Mouse (Mus musculus) 3T3-L1 (cell line): Measurements from ENCODE around the gene Prpf38b.
A peak's percentile ranks its signal among the peaks of the same experiment; 100 is the strongest.

ENCODE experiments used
- DNase-seq: peaks from one replicate; pipeline ENCODE4 v3.0.0-alpha.2; 2015; ENCODE audit warnings: low read depth, low spot score

Gene Prpf38b

DNA sequence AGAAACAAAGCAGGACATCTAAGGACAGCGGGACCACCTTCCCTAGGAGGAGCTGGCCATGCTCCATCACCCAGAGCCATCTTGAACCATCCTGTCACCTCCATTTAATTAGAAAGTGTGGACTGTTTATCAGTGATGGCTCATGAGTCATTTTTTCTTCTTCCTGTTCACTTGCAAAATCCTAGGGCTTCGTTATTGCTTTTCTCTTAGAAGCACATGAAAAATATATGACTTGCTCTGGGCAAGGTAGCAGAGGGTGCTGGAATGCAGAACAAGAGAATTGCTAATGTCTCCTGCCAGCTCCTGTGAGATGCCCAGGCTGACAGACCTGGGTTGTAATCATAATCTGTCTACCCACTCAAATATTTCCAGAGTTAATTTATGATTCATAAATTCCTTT lies 50.7 kb downstream of the Prpf38b start:
- DNase-seq, result peak; percentile 62

DNA sequence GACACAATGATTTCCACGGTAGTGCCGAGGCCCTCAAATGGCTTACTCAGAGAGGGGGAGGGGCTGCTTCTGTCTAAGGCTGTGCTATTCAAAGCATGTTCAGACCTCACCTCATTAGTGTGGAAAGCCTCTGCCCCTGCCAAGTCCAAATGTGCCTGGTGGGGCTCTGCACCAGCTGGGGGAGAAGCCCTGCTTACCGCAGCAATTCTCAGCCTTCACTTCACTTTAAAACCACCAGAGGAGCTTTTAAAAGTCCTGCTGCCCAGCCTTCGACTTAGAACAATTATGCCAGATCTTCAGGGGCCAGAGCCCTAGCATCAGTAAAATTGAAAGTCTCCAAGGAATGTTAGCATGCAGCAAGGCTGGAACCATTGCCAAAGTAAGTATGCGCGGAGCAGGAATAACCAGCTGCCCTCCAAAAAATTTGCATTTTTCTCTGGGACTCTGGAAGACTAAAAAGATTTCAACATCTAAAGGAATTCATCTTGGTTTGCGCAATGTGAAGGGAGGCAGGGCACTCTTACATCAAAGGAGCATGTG lies 53.2 kb downstream of the Prpf38b start:
- peak; percentile 96 for DNase-seq

- no peak for DNase-seq
These were observed 53.8 kb downstream of the Prpf38b start for GRCm38 (mm10) chr3:108857714-108858113.

- DNase-seq, result peak; percentile 45
These were observed 54.4 kb downstream of the Prpf38b start for GRCm38 (mm10) chr3:108857124-108857470.

GRCm38 (mm10) chr3:108856386-108857123 lies 55.0 kb downstream of the Prpf38b start:
- peak; percentile 24 for DNase-seq

DNA sequence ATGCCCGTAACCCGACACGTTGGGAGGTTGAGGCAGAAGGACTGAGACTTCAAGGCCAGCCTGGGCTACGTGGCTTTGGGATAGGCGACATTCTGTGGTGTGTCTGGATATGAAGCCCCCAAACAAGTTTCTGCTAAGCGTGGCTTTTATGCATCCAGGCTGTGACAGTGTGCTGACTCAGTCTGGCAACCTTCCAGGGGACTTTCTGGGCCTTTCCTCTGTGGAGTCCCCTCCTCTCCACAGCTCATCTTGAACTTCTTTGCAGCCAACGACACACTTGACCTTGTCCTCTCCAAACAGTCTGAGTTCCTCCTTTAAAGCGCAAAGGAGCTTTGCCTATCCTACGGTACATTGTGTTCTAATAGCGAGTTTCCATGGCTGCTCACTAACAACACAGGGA lies 55.7 kb downstream of the Prpf38b start:
- peak; percentile 94 for DNase-seq

DNA sequence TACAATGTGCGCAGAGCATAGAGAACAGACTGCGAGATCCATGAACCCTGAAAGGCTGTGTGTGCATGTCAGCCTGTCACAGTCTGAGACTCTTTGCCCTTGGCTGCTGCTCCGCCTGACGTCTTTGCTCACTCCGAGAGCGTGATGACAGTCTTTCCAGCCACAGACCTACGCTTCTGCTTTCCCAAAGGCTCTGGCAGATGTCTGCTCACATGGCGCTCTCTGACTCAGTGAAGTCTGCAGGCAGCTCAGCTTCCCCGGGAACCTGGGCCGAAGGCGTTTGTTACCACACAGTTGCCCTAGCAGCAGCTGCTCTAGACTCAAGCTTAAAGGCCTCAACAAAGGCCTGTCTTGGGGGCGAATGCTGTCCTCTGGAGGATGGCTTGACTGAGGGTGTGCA lies 56.2 kb downstream of the Prpf38b start:
- DNase-seq, result peak; percentile 95

DNA sequence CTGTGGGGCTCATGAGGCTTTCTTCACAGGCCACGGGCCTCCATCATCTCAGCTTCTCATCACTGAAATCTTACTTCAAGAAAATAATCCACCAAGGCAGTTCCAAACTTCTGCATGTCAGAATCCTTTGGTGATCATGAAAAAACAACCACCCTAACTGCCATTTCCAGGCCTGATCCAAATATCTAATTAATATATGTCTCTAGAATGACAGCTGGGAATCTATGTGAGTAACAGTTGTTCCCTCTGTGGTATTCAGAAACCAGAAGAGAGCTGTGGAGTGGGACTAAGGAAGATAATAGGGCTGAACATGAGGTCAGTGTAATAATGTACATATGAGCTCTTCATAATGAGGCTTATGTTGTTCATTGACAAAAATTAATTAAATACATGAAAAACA lies 58.3 kb downstream of the Prpf38b start:
- DNase-seq, result no peak
